Comparison of ENCODE assay signal across 8 mouse cellular contexts in the genomic region with DNA sequence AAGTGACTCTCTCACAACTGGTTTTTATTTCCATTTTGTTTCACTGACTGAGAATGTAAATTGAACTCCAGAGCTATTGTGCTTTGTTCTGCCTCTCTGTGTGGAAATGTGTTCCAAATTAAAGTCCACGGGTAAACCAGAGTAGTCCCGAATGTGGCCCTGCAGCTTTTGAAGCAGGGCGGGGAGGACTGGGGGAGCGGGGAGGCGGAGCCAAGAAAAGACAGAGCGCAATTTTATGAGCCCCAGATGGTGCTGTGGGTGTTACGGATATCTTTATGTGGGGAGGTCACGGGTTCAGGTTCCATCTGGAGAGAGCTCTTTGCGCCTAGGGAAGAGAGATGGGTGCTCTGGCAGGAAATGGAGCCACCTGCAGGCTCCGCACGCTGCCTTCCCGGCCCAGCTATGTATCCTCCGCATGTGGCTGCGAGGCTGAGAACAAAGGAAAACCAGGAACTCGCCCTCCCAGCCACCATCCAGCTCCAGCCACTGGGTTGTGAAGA. TPM values are rescaled to one million over a fixed set of nuclear protein-coding genes. Genes with fewer than 3 reads are reported as not detected.
DNase-seq lines count a peak whose midpoint lies in the region; ATAC-seq and TF ChIP-seq lines count a peak whose summit lies in the region.

No protein-coding gene starts in this region.

- WGBS in intestine, embryonic 14.5 days, result 2% methylated on average over 15 of the region's 15 CpGs
- 2% methylated on average over 15 of the region's 15 CpGs for WGBS in midbrain, embryonic 13.5 days
- whole genome bisulfite sequencing in stomach, postnatal 0 days, result 3% methylated on average over 15 of the region's 15 CpGs

- H3K4me3 ChIP-seq in intestine, embryonic 14.5 days (ENCODE audit: low read depth, low read length), result 0 out of 2 replicates have a peak overlapping the region, but pooled peaks have one; percentile 10
- peak overlapping the region; percentile 28 for H3K4me3 ChIP-seq in midbrain, embryonic 13.5 days (replicated peaks)
- H3K4me3 ChIP-seq in stomach, postnatal 0 days (ENCODE audit: low read depth, low read length), result peak overlapping the region; percentile 25

- no peaks in the 10 kb centered on the region for H3K9me3 ChIP-seq in intestine, embryonic 14.5 days (ENCODE audit: control insufficient read depth, low read length)
- H3K9me3 ChIP-seq in midbrain, embryonic 13.5 days, result no peaks in the 10 kb centered on the region
- H3K9me3 ChIP-seq in stomach, postnatal 0 days (ENCODE audit: control insufficient read depth, low read length), result no peaks in the 10 kb centered on the region

- peak; percentile 88 for ATAC-seq in intestine, embryonic 14.5 days (replicated peaks; ENCODE audit: low FRiP score, low TSS enrichment, low read depth)
- ATAC-seq in midbrain, embryonic 13.5 days, result peak; percentile 68
- ATAC-seq in stomach, postnatal 0 days (ENCODE audit: low FRiP score, low TSS enrichment), result peak; percentile 75

- peaks cover 19% of the 10 kb centered on the region for H3K4me1 ChIP-seq in intestine, embryonic 14.5 days (replicated peaks; ENCODE audit: control insufficient read depth, insufficient read depth, low read length)
- peaks cover 12% of the 10 kb centered on the region for H3K4me1 ChIP-seq in midbrain, embryonic 13.5 days (replicated peaks)
- H3K4me1 ChIP-seq in stomach, postnatal 0 days (replicated peaks; ENCODE audit: control insufficient read depth, insufficient read depth), result peaks cover 8% of the 10 kb centered on the region; the same call in 1 of the 2 replicates

- peak; percentile 8 for DNase-seq in kidney, adult 11 months
- no peak for DNase-seq in kidney, adult 8-10 months
- DNase-seq in frontal cortex, postnatal 14 days (ENCODE audit: low spot score in 2 of 2), result peak; percentile 16 to 22
- peak; percentile 79 for DNase-seq in intestine, embryonic 14.5 days (ENCODE audit: low spot score)
- DNase-seq in left cerebral cortex, postnatal 10 days (ENCODE audit: extremely low spot score in 1 of 2, low spot score in 2 of 2), result peak; percentile 12 to 55
- peak; percentile 60 for DNase-seq in stomach, postnatal 0 days (ENCODE audit: low spot score)
- no peak for DNase-seq in cerebellum, adult 9-10 months

- H3K4me2 ChIP-seq in intestine, embryonic 14.5 days (ENCODE audit: low read length), result peak overlapping the region; percentile 45
- peak overlapping the region; percentile 54 for H3K4me2 ChIP-seq in midbrain, embryonic 13.5 days (replicated peaks)
- peak overlapping the region; percentile 53 for H3K4me2 ChIP-seq in stomach, postnatal 0 days (replicated peaks; ENCODE audit: low read depth)

- intact Hi-C loops in left cerebral cortex, postnatal 10 days (cut with DNase I), result loop anchor here (5.0 kb wide), 1 partner anchor 192 kb away; no protein-coding TSS in a partner anchor

- H3K36me3 ChIP-seq in intestine, embryonic 14.5 days (ENCODE audit: control insufficient read depth, insufficient read depth, low read length), result no peaks in the 10 kb centered on the region
- H3K36me3 ChIP-seq in midbrain, embryonic 13.5 days, result no peaks in the 10 kb centered on the region
- H3K36me3 ChIP-seq in stomach, postnatal 0 days (ENCODE audit: control insufficient read depth, insufficient read depth, low read length), result no peaks in the 10 kb centered on the region

- TF ChIP-seq EP300 in stomach, postnatal 0 days (optimal IDR thresholded peaks at IDR 0.05), result no peak

- peak overlapping the region; percentile 29; the same call in 1 of the 2 replicates for H3K9ac ChIP-seq in intestine, embryonic 14.5 days (ENCODE audit: low read length)
- H3K9ac ChIP-seq in midbrain, embryonic 13.5 days (replicated peaks), result peak overlapping the region; percentile 54; the same call in 1 of the 2 replicates
- H3K9ac ChIP-seq in stomach, postnatal 0 days (ENCODE audit: low read length), result no peak overlapping the region

- peak overlapping the region; percentile 87 for H3K27ac ChIP-seq in intestine, embryonic 14.5 days (ENCODE audit: low read depth)
- H3K27ac ChIP-seq in midbrain, embryonic 13.5 days, result 0 out of 2 replicates have a peak overlapping the region, but pooled peaks have one; percentile 16
- peak overlapping the region; percentile 71 for H3K27ac ChIP-seq in stomach, postnatal 0 days (replicated peaks)

- no peaks in the 10 kb centered on the region for H3K27me3 ChIP-seq in intestine, embryonic 14.5 days (replicated peaks; ENCODE audit: control insufficient read depth, insufficient read depth, low read length)
- no peaks in the 10 kb centered on the region for H3K27me3 ChIP-seq in midbrain, embryonic 13.5 days
- H3K27me3 ChIP-seq in stomach, postnatal 0 days (ENCODE audit: control insufficient read depth, insufficient read depth, low read length), result no peaks in the 10 kb centered on the region

- TF ChIP-seq CTCF in stomach, postnatal 0 days (IDR thresholded peaks at IDR 0.05; ENCODE audit: low read depth), result peak; percentile 46

RNA-seq across cellular contexts. Expression of gene Ror2, which starts 23.8 kb away (rescaled TPM):
- 15.5 and 18.5 TPM in 2 replicates for polyA plus RNA-seq in intestine, embryonic 14.5 days (2014; fragmentation: Nextera tagmentation; extraction: Ambion mirVana)
- total RNA-seq in left cerebral cortex, postnatal 10 days (2021), result 1 to 10 TPM; 1.8 to 2.1 TPM
- polyA plus RNA-seq in midbrain, embryonic 13.5 days (2015; fragmentation: Nextera tagmentation; extraction: Ambion mirVana), result 1.9 and 3.5 TPM in 2 replicates
- 5.7 and 6.9 TPM in 2 replicates for polyA plus RNA-seq in stomach, postnatal 0 days (2015; fragmentation: Nextera tagmentation; extraction: Ambion mirVana)

Comparison
In these comparisons a context has a peak if more than half of its experiments do, and no peak if none do; other contexts are left out.
1. DNase-seq: peak in kidney, adult 11 months (single experiment), frontal cortex, postnatal 14 days (2 of 2), intestine, embryonic 14.5 days (single experiment), left cerebral cortex, postnatal 10 days (2 of 2) and stomach, postnatal 0 days (single experiment); none in kidney, adult 8-10 months (0 of 2) and cerebellum, adult 9-10 months (single experiment).
2. H3K27ac ChIP-seq: peak in every context shown above with its lines; median percentile 87 in intestine, embryonic 14.5 days; 71 in stomach, postnatal 0 days; 16 in midbrain, embryonic 13.5 days.
3. Peak in every context shown above with its lines, with median percentiles within 50 percentile points of each other: ATAC-seq, H3K4me2 ChIP-seq and H3K4me3 ChIP-seq.